Mouse (Mus musculus): ENCODE results near the gene Sall4. TPM values are rescaled to one million over a fixed set of nuclear protein-coding genes. Genes with fewer than 3 reads are reported as not detected.

The Sall4 gene
- polyA plus RNA-seq, 1 experiment from 2014 or later, result 4.6 TPM

GRCm38 (mm10) chr2:168742059-168742627, 25.6 kb downstream of the Sall4 start, which contains the start of gene Atp9a:
Atp9a (minus strand) TSS chr2:168742409.
- ATAC-seq (ENCODE audit: low FRiP score), result peak; percentile 67
- H3K4me2 ChIP-seq, result peak within 1 kb of the TSS; percentile 73
- WGBS, result 12% methylated on average over 19 of the region's 33 CpGs
- H3K27me3 ChIP-seq, result no peaks in the 10 kb centered on the region
- H3K9me3 ChIP-seq, result no peaks in the 10 kb centered on the region
- peak within 1 kb of the TSS; percentile 86 for H3K4me3 ChIP-seq (replicated peaks)
- H3K4me1 ChIP-seq, result 0 out of 2 replicates have a peak, but pooled peaks cover 5% of the 10 kb centered on the region
- peak within 1 kb of the TSS; percentile 87 for H3K27ac ChIP-seq
- peak within 1 kb of the TSS; percentile 85 for H3K9ac ChIP-seq
- H3K36me3 ChIP-seq (replicated peaks), result no peaks in the 10 kb centered on the region

DNA sequence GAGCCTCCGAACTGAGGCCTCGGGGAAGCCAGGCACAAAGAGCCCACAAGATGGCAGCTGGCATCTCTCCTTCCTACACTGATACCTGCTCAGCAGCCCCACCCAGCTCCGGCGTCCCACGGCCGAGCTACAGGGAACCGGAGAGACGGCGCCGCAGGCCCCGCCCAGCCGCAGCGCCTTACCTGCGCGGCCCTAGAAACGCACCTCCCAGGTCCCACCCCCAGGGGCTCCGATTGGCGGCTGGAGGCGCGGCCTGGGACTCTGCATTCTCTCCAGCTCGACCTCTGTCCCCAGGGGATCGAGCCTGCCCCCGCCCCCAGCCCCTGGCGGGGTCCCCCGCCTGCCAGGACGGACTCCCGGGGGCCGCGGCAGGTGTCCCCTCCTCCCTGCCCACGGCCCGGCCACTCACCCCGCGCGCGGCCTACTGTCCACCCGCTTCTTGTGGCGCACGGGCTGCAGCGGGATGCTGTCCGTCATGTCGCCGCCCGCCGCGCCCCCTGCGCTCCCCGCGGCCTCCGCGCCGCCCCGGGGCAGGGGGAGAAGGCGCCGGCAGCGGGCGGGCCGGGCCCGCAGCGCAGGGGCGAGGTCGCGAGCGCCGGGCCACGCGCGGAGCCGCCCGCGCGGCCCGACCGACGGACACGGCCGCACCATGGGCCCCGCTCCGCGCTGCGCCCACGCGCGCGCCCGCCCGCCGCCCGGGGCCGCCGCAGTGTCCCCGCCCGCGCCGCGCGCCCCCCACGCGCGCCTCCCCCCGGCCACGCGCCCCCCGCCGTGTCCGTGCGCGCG, 26.3 kb downstream of the Sall4 start:
- peak overlapping the region; percentile 73 for H3K4me2 ChIP-seq
- H3K4me3 ChIP-seq (replicated peaks), result peak overlapping the region; percentile 86
- ATAC-seq (ENCODE audit: low FRiP score), result peak; percentile 83
- under 1% methylated on average over 52 of the region's 108 CpGs for WGBS
- H3K36me3 ChIP-seq (replicated peaks), result no peaks in the 10 kb centered on the region
- peak overlapping the region; percentile 87 for H3K27ac ChIP-seq
- H3K9me3 ChIP-seq, result no peaks in the 10 kb centered on the region
- H3K9ac ChIP-seq, result peak overlapping the region; percentile 85
- no peaks in the 10 kb centered on the region for H3K27me3 ChIP-seq
- 0 out of 2 replicates have a peak, but pooled peaks cover 5% of the 10 kb centered on the region for H3K4me1 ChIP-seq

DNA sequence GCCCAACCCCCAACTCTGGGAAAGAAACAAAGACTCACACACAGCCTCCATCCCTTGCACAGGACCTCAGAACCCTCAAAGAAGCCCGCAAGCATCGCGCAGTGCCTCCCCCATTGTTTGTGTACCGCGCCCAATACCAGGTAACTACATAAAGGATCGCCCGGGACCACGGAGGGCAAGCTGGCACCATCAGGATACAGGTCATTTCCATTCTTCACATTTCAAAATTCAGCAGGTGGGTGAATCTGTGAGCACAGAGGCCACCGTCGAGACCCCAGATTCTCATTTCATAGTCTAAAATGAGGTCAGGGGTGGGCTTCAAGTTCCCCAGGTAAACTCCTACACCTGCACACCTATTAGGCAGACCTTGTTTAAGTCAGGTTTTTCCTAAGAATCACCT, 27.2 kb downstream of the Sall4 start:
- no peaks in the 10 kb centered on the region for H3K27me3 ChIP-seq
- peak overlapping the region; percentile 73 for H3K4me2 ChIP-seq
- peak overlapping the region; percentile 86 for H3K4me3 ChIP-seq (replicated peaks)
- H3K27ac ChIP-seq, result peak overlapping the region; percentile 87; the same call in 1 of the 2 replicates
- ATAC-seq (ENCODE audit: low FRiP score), result no peak
- H3K9me3 ChIP-seq, result no peaks in the 10 kb centered on the region
- H3K36me3 ChIP-seq (replicated peaks), result no peaks in the 10 kb centered on the region
- 0 out of 2 replicates have a peak, but pooled peaks cover 5% of the 10 kb centered on the region for H3K4me1 ChIP-seq
- 92% methylated on average over 10 of the region's 10 CpGs for WGBS
- no peak overlapping the region for H3K9ac ChIP-seq

DNA sequence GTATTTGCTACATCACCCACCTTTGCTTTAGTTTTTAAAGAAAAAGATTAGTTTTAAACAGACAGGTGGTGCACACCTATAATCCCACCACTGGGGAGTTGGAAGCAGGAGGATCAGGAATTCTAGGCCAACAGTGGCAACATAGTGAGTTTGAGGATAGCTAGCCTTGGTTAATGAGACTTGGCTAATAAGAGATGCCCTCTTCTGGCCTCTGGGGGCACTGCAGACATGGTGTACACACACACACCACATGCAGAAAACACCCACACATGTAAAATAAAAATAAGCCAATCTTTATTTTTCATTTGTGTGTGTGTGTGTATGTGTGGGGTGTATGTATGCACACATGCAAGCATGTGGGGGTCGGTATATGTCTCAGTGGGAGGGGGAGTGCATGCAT, 28.9 kb downstream of the Sall4 start:
- Histone ChIP-seq H3K27me3 (no peaks in the 10 kb centered on the region), H3K9ac (no peak overlapping the region), H3K4me3 (replicated peaks) (no peak overlapping the region), H3K4me2 (no peak overlapping the region), H3K36me3 (replicated peaks) (no peaks in the 10 kb centered on the region), H3K4me1 (peaks cover 11% of the 10 kb centered on the region; the same call in 1 of the 2 replicates), H3K27ac (no peak overlapping the region), H3K9me3 (no peaks in the 10 kb centered on the region)
- ATAC-seq (ENCODE audit: low FRiP score), result no peak
- WGBS, result 90% methylated on average over 1 of the region's 1 CpGs

GRCm38 (mm10) chr2:168737878-168738277, 29.9 kb downstream of the Sall4 start:
- Histone ChIP-seq H3K9me3 (no peaks in the 10 kb centered on the region), H3K27me3 (no peaks in the 10 kb centered on the region), H3K27ac (no peak overlapping the region), H3K4me3 (replicated peaks) (no peak overlapping the region), H3K4me2 (no peak overlapping the region), H3K9ac (no peak overlapping the region), H3K36me3 (replicated peaks) (no peaks in the 10 kb centered on the region), H3K4me1 (peaks cover 13% of the 10 kb centered on the region; the same call in 1 of the 2 replicates)
- WGBS, result 96% methylated on average over 10 of the region's 10 CpGs
- no peak for ATAC-seq (ENCODE audit: low FRiP score)

GRCm38 (mm10) chr2:168734023-168734422, 33.7 kb downstream of the Sall4 start:
- WGBS, result 55% methylated on average over 11 of the region's 11 CpGs
- Histone ChIP-seq H3K4me3 (replicated peaks) (no peak overlapping the region), H3K27me3 (no peaks in the 10 kb centered on the region), H3K36me3 (replicated peaks) (no peaks in the 10 kb centered on the region), H3K27ac (no peak overlapping the region), H3K4me1 (peaks cover 35% of the 10 kb centered on the region), H3K9ac (no peak overlapping the region), H3K4me2 (no peak overlapping the region), H3K9me3 (no peaks in the 10 kb centered on the region)
- ATAC-seq (ENCODE audit: low FRiP score), result no peak

- H3K9ac ChIP-seq, result no peak overlapping the region
- no peak overlapping the region for H3K4me2 ChIP-seq
- H3K27me3 ChIP-seq, result no peaks in the 10 kb centered on the region
- no peak overlapping the region for H3K4me3 ChIP-seq (replicated peaks)
- H3K4me1 ChIP-seq, result peaks cover 38% of the 10 kb centered on the region
- WGBS, result 60% methylated on average over 8 of the region's 8 CpGs
- H3K27ac ChIP-seq, result no peak overlapping the region
- no peaks in the 10 kb centered on the region for H3K9me3 ChIP-seq
- H3K36me3 ChIP-seq (replicated peaks), result no peaks in the 10 kb centered on the region
- ATAC-seq (ENCODE audit: low FRiP score), result no peak
These were observed 36.5 kb downstream of the Sall4 start for GRCm38 (mm10) chr2:168731258-168731657.

DNA sequence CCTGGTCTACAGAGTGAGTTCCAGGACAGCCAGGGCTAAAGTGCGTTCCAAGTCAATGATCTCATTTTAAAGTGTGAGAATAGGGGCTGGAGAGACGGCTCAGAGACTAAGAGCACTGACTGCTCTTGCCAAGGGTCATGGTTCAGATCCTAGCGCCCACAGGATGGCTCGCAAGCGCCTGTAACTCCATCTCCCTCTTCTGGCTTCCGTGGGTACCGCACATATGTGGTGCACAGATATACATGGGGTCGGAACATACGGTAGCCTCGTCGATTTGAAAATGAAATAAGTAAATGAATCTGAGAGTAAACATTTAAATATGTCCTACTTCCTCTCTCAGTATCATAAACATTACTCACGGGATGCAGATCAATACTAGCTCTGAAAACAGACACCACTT, 38.0 kb downstream of the Sall4 start:
- H3K4me2 ChIP-seq, result no peak overlapping the region
- H3K4me3 ChIP-seq (replicated peaks), result no peak overlapping the region
- no peak for ATAC-seq (ENCODE audit: low FRiP score)
- H3K27ac ChIP-seq, result 0 out of 2 replicates have a peak overlapping the region, but pooled peaks have one; percentile 19
- no peaks in the 10 kb centered on the region for H3K36me3 ChIP-seq (replicated peaks)
- H3K4me1 ChIP-seq, result peaks cover 46% of the 10 kb centered on the region
- no peaks in the 10 kb centered on the region for H3K9me3 ChIP-seq
- no peaks in the 10 kb centered on the region for H3K27me3 ChIP-seq
- 84% methylated on average over 12 of the region's 12 CpGs for WGBS
- H3K9ac ChIP-seq, result no peak overlapping the region

- Histone ChIP-seq H3K9me3 (no peaks in the 10 kb centered on the region), H3K36me3 (replicated peaks) (no peaks in the 10 kb centered on the region), H3K4me3 (replicated peaks) (no peak overlapping the region), H3K4me2 (no peak overlapping the region), H3K27me3 (no peaks in the 10 kb centered on the region), H3K9ac (no peak overlapping the region), H3K4me1 (peaks cover 39% of the 10 kb centered on the region), H3K27ac (no peak overlapping the region)
- no peak for ATAC-seq (ENCODE audit: low FRiP score)
- WGBS, result 89% methylated on average over 12 of the region's 12 CpGs
These were observed 39.7 kb downstream of the Sall4 start for GRCm38 (mm10) chr2:168728045-168728444.

DNA sequence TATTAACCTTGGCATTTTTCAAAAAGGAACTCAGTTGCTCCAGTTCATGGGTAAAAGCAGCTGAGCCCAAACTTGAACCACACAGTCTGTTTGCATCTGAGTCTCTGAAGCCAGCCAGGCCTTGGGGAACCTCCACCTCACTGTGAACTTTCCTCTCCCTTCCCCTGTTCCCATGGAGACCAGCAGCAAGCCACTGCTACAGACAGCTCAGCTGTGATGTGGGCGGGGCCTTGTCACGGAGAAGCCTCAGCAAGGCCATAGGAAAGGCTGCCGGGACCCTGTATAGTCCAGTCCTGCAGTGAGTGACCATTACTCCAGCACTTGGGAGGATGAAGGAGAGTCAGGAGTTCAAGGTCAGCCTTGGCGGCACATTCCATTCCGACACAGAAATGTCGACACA, 41.7 kb downstream of the Sall4 start:
- Histone ChIP-seq H3K9me3 (no peaks in the 10 kb centered on the region), H3K36me3 (replicated peaks) (no peaks in the 10 kb centered on the region), H3K4me3 (replicated peaks) (no peak overlapping the region), H3K27me3 (no peaks in the 10 kb centered on the region), H3K9ac (no peak overlapping the region), H3K27ac (peak overlapping the region; percentile 47; the same call in 1 of the 2 replicates), H3K4me2 (no peak overlapping the region), H3K4me1 (peaks cover 27% of the 10 kb centered on the region)
- peak; percentile 80 for ATAC-seq (ENCODE audit: low FRiP score)
- WGBS, result 55% methylated on average over 6 of the region's 6 CpGs

- no peaks in the 10 kb centered on the region for H3K36me3 ChIP-seq (replicated peaks)
These were observed 46.4 kb downstream of the Sall4 start for GRCm38 (mm10) chr2:168721313-168721712.

GRCm38 (mm10) chr2:168719742-168720141, 48.0 kb downstream of the Sall4 start:
- H3K27me3 ChIP-seq, result no peaks in the 10 kb centered on the region
- H3K4me3 ChIP-seq (replicated peaks), result no peak overlapping the region
- H3K9ac ChIP-seq, result no peak overlapping the region
- no peaks in the 10 kb centered on the region for H3K9me3 ChIP-seq
- H3K27ac ChIP-seq, result no peak overlapping the region
- H3K36me3 ChIP-seq (replicated peaks), result no peaks in the 10 kb centered on the region
- H3K4me2 ChIP-seq, result no peak overlapping the region
- ATAC-seq (ENCODE audit: low FRiP score), result no peak
- peaks cover 14% of the 10 kb centered on the region for H3K4me1 ChIP-seq
- WGBS, result 67% methylated on average over 4 of the region's 4 CpGs

More at GRCm38 (mm10) chr2:168721313-168721712, 46.4 kb downstream of the Sall4 start:
- Histone ChIP-seq H3K27ac (no peak overlapping the region), H3K9me3 (no peaks in the 10 kb centered on the region), H3K9ac (no peak overlapping the region), H3K4me3 (replicated peaks) (no peak overlapping the region), H3K4me1 (peaks cover 23% of the 10 kb centered on the region), H3K27me3 (no peaks in the 10 kb centered on the region), H3K4me2 (no peak overlapping the region)
- WGBS, result 92% methylated on average over 14 of the region's 14 CpGs
- ATAC-seq (ENCODE audit: low FRiP score), result no peak

All from forebrain, embryonic 12.5 days (tissue).